Mouse (Mus musculus): Measurements from ENCODE around the gene Ace3. TPM values are rescaled to one million over a fixed set of nuclear protein-coding genes. Genes with fewer than 3 reads are reported as not detected.
"Not testable (repeated sequence)": the region's sequence is repeated elsewhere in the genome, so short reads cannot be mapped to it uniquely, and the experiment has no call there.

The Ace3 gene
- polyA plus RNA-seq, 1 experiment from 2014 or later: not detected

GRCm38 (mm10) chr11:106020051-106020763 lies 25.7 kb downstream of the Ace3 start:
- ATAC-seq (ENCODE audit: insufficient number of reproducible peaks, insufficient read depth, low FRiP score, low TSS enrichment): 0 out of 2 replicates have a peak, but pooled peaks have one; percentile 44
- Histone ChIP-seq H3K4me3 (peak overlapping the region; percentile 31), H3K4me1 (peaks cover 8% of the 10 kb centered on the region; the same call in 1 of the 2 replicates), H3K9ac (0 out of 2 replicates have a peak overlapping the region, but pooled peaks have one; percentile 11), H3K27me3 (peaks cover 28% of the 10 kb centered on the region), H3K27ac (no peak overlapping the region), H3K36me3 (no peaks in the 10 kb centered on the region), H3K9me3 (no peaks in the 10 kb centered on the region), H3K4me2 (replicated peaks) (peak overlapping the region; percentile 56)
- WGBS: 1% methylated on average over 50 of the region's 50 CpGs

GRCm38 (mm10) chr11:106025774-106026173 lies 31.3 kb downstream of the Ace3 start:
- Histone ChIP-seq H3K4me1 (no peaks in the 10 kb centered on the region), H3K9me3 (no peaks in the 10 kb centered on the region), H3K27me3 (peaks cover 13% of the 10 kb centered on the region), H3K36me3 (no peaks in the 10 kb centered on the region), H3K9ac (no peak overlapping the region), H3K4me2 (replicated peaks) (no peak overlapping the region), H3K4me3 (no peak overlapping the region), H3K27ac (no peak overlapping the region)
- ATAC-seq (ENCODE audit: insufficient number of reproducible peaks, insufficient read depth, low FRiP score, low TSS enrichment): no peak
- 85% methylated on average over 3 of the region's 3 CpGs for WGBS

- Histone ChIP-seq H3K9ac (no peak overlapping the region), H3K4me3 (no peak overlapping the region), H3K36me3 (no peaks in the 10 kb centered on the region), H3K4me2 (replicated peaks) (no peak overlapping the region), H3K27me3 (peaks cover 5% of the 10 kb centered on the region), H3K4me1 (no peaks in the 10 kb centered on the region), H3K9me3 (no peaks in the 10 kb centered on the region), H3K27ac (no peak overlapping the region)
- no peak for ATAC-seq (ENCODE audit: insufficient number of reproducible peaks, insufficient read depth, low FRiP score, low TSS enrichment)
- 37% methylated on average over 11 of the region's 11 CpGs for WGBS
Observed at GRCm38 (mm10) chr11:106026465-106027151, 32.1 kb downstream of the Ace3 start.

- 87% methylated on average over 5 of the region's 5 CpGs for WGBS
Observed at GRCm38 (mm10) chr11:106027607-106028006, 33.1 kb downstream of the Ace3 start.

GRCm38 (mm10) chr11:106032074-106032473 lies 37.6 kb downstream of the Ace3 start:
- not testable (repeated sequence) for H3K4me1 ChIP-seq; ATAC-seq (ENCODE audit: insufficient number of reproducible peaks, insufficient read depth, low FRiP score, low TSS enrichment); H3K36me3 ChIP-seq; H3K4me2 ChIP-seq (replicated peaks); H3K27me3 ChIP-seq; H3K9me3 ChIP-seq; H3K9ac ChIP-seq
- H3K27ac ChIP-seq: 0 out of 2 replicates have a peak overlapping the region, but pooled peaks have one; percentile 46
- H3K4me3 ChIP-seq: peak overlapping the region; percentile 36
- WGBS: 39% methylated on average over 13 of the region's 25 CpGs

More at GRCm38 (mm10) chr11:106027607-106028006, 33.1 kb downstream of the Ace3 start:
- no peak overlapping the region for H3K9ac ChIP-seq
- no peaks in the 10 kb centered on the region for H3K36me3 ChIP-seq
- no peaks in the 10 kb centered on the region for H3K4me1 ChIP-seq
- H3K9me3 ChIP-seq: no peaks in the 10 kb centered on the region
- no peaks in the 10 kb centered on the region for H3K27me3 ChIP-seq
- H3K27ac ChIP-seq: no peak overlapping the region
- no peak overlapping the region for H3K4me3 ChIP-seq
- H3K4me2 ChIP-seq (replicated peaks): no peak overlapping the region
- peak; percentile 52; the same call in 1 of the 2 replicates for ATAC-seq (ENCODE audit: insufficient number of reproducible peaks, insufficient read depth, low FRiP score, low TSS enrichment)

- H3K9me3 ChIP-seq: no peaks in the 10 kb centered on the region
- no peaks in the 10 kb centered on the region for H3K27me3 ChIP-seq
- peak overlapping the region; percentile 29; the same call in 1 of the 2 replicates for H3K9ac ChIP-seq
- peak overlapping the region; percentile 40 for H3K4me2 ChIP-seq (replicated peaks)
- 27% methylated on average over 11 of the region's 11 CpGs for WGBS
- ATAC-seq (ENCODE audit: insufficient number of reproducible peaks, insufficient read depth, low FRiP score, low TSS enrichment): 0 out of 2 replicates have a peak, but pooled peaks have one; percentile 16
- peaks cover 12% of the 10 kb centered on the region for H3K4me1 ChIP-seq
- peak overlapping the region; percentile 38 for H3K27ac ChIP-seq
- H3K36me3 ChIP-seq: no peaks in the 10 kb centered on the region
- 0 out of 2 replicates have a peak overlapping the region, but pooled peaks have one; percentile 22 for H3K4me3 ChIP-seq
Observed at GRCm38 (mm10) chr11:106033491-106033919, 39.0 kb downstream of the Ace3 start.

GRCm38 (mm10) chr11:106034986-106035385 lies 40.5 kb downstream of the Ace3 start:
- peaks cover 16% of the 10 kb centered on the region for H3K4me1 ChIP-seq
- no peak overlapping the region for H3K27ac ChIP-seq
- ATAC-seq (ENCODE audit: insufficient number of reproducible peaks, insufficient read depth, low FRiP score, low TSS enrichment): no peak
- no peaks in the 10 kb centered on the region for H3K9me3 ChIP-seq
- no peak overlapping the region for H3K4me3 ChIP-seq
- WGBS: 88% methylated on average over 9 of the region's 9 CpGs
- no peaks in the 10 kb centered on the region for H3K36me3 ChIP-seq
- no peak overlapping the region for H3K9ac ChIP-seq
- H3K4me2 ChIP-seq (replicated peaks): no peak overlapping the region
- H3K27me3 ChIP-seq: no peaks in the 10 kb centered on the region

- peak; percentile 98 for ATAC-seq (ENCODE audit: insufficient number of reproducible peaks, insufficient read depth, low FRiP score, low TSS enrichment)
- H3K27ac ChIP-seq: peak within 1 kb of the TSS; percentile 90
- under 1% methylated on average over 66 of the region's 66 CpGs for WGBS
Observed at GRCm38 (mm10) chr11:106036548-106037417, 42.3 kb downstream of the Ace3 start, which contains the start of gene Dcaf7. Gene Dcaf7, plus strand, starts transcription at chr11:106036872.

GRCm38 (mm10) chr11:106037418-106037751 lies 42.9 kb downstream of the Ace3 start:
- peak overlapping the region; percentile 90 for H3K27ac ChIP-seq
- peak overlapping the region; percentile 88 for H3K4me2 ChIP-seq (replicated peaks)
- H3K27me3 ChIP-seq: no peaks in the 10 kb centered on the region
- no peaks in the 10 kb centered on the region for H3K9me3 ChIP-seq
- WGBS: 0% methylated on average over 12 of the region's 13 CpGs
- peak overlapping the region; percentile 98 for H3K4me3 ChIP-seq
- H3K36me3 ChIP-seq: no peaks in the 10 kb centered on the region
- peaks cover 16% of the 10 kb centered on the region for H3K4me1 ChIP-seq
- ATAC-seq (ENCODE audit: insufficient number of reproducible peaks, insufficient read depth, low FRiP score, low TSS enrichment): no peak
- H3K9ac ChIP-seq: peak overlapping the region; percentile 97

More at GRCm38 (mm10) chr11:106036548-106037417, 42.3 kb downstream of the Ace3 start, which contains the start of gene Dcaf7:
- Histone ChIP-seq H3K9me3 (no peaks in the 10 kb centered on the region), H3K36me3 (no peaks in the 10 kb centered on the region), H3K4me1 (peaks cover 16% of the 10 kb centered on the region), H3K27me3 (no peaks in the 10 kb centered on the region), H3K9ac (peak within 1 kb of the TSS; percentile 97), H3K4me2 (replicated peaks) (peak within 1 kb of the TSS; percentile 88), H3K4me3 (peak within 1 kb of the TSS; percentile 98)

- Histone ChIP-seq H3K4me3 (no peak overlapping the region), H3K36me3 (peaks cover 26% of the 10 kb centered on the region)
- no peak for ATAC-seq (ENCODE audit: insufficient number of reproducible peaks, insufficient read depth, low FRiP score, low TSS enrichment)
Observed at GRCm38 (mm10) chr11:106044349-106044748, 49.9 kb downstream of the Ace3 start.

GRCm38 (mm10) chr11:106045256-106045655 lies 50.8 kb downstream of the Ace3 start:
- no peak for ATAC-seq (ENCODE audit: insufficient number of reproducible peaks, insufficient read depth, low FRiP score, low TSS enrichment)
- Histone ChIP-seq H3K27me3 (no peaks in the 10 kb centered on the region), H3K36me3 (peaks cover 31% of the 10 kb centered on the region), H3K4me3 (no peak overlapping the region), H3K9ac (no peak overlapping the region), H3K4me1 (no peaks in the 10 kb centered on the region), H3K9me3 (no peaks in the 10 kb centered on the region), H3K4me2 (replicated peaks) (no peak overlapping the region), H3K27ac (no peak overlapping the region)
- WGBS: 89% methylated on average over 1 of the region's 1 CpGs

More at GRCm38 (mm10) chr11:106044349-106044748, 49.9 kb downstream of the Ace3 start:
- Histone ChIP-seq H3K4me2 (replicated peaks) (no peak overlapping the region), H3K9ac (no peak overlapping the region), H3K27me3 (no peaks in the 10 kb centered on the region), H3K9me3 (no peaks in the 10 kb centered on the region), H3K27ac (no peak overlapping the region), H3K4me1 (no peaks in the 10 kb centered on the region; the same call in 1 of the 2 replicates)
